Mouse (Mus musculus) midbrain, embryonic 14.5 days (tissue): ENCODE measurements around the gene Postn. TPM values are rescaled to one million over a fixed set of nuclear protein-coding genes. Genes with fewer than 3 reads are reported as not detected.
A peak's percentile ranks its signal among the peaks of the same experiment; 100 is the strongest.

Source experiments
- ATAC-seq: fragments of 200-750 bp; cut with Nextera tagmentation; 2 replicates; pipeline ENCODE4 v1.8.0; 2017; ENCODE audit warnings: moderate number of reproducible peaks, moderate library complexity; ENCODE audit not compliant: low FRiP score, low TSS enrichment
- DNase-seq: peaks from one replicate; pipeline ENCODE4 v3.0.0-alpha.2; 2015
- H3K27ac ChIP-seq: fragments of 300-500 bp; sonication (generic); replicated peaks from 2 replicates; pipeline ENCODE4 v1.5.1; 2014; ENCODE audit warnings: mild to moderate bottlenecking, low read depth, low read length, moderate library complexity
- H3K27me3 ChIP-seq: fragments of 300-500 bp; sonication (generic); 2 replicates; pipeline ENCODE4 v1.6.1; 2014; ENCODE audit warnings: low read length, control low read depth, mixed read lengths; ENCODE audit not compliant: control insufficient read depth, insufficient read depth
- H3K36me3 ChIP-seq: fragments of 300-500 bp; sonication (generic); 2 replicates; pipeline ENCODE4 v1.6.1; 2014; ENCODE audit warnings: low read length, control low read depth; ENCODE audit not compliant: control insufficient read depth, insufficient read depth
- H3K4me1 ChIP-seq: fragments of 300-500 bp; sonication (generic); 2 replicates; pipeline ENCODE4 v1.6.1; 2014; ENCODE audit warnings: mild to moderate bottlenecking, antibody characterized with exemption, low read length, control low read depth; ENCODE audit not compliant: control insufficient read depth, insufficient read depth
- H3K4me2 ChIP-seq: fragments of 300-500 bp; sonication (generic); 2 replicates; pipeline ENCODE4 v1.6.1; 2014; ENCODE audit warnings: mild to moderate bottlenecking, low read length, moderate library complexity
- H3K4me3 ChIP-seq: fragments of 300-500 bp; sonication (generic); replicated peaks from 2 replicates; pipeline ENCODE4 v1.5.1; 2014; ENCODE audit warnings: low read depth, low read length
- H3K9ac ChIP-seq: fragments of 300-500 bp; sonication (generic); replicated peaks from 2 replicates; pipeline ENCODE4 v1.6.1; 2014; ENCODE audit warnings: mild to moderate bottlenecking, low read length, moderate library complexity
- H3K9me3 ChIP-seq: fragments of 300-500 bp; sonication (generic); 2 replicates; pipeline ENCODE4 v1.6.1; 2016; ENCODE audit warnings: low read length, control low read depth, mixed read lengths; ENCODE audit not compliant: control insufficient read depth
- WGBS: fragments of 180-500 bp; shearing (Covaris S2); extraction: QIAGEN DNeasy Blood & Tissue Kit; methylation state at CpG from one replicate; pipeline ENCODE4 v1.1.7; 2014; 5-methylcytosine and 5-hydroxymethylcytosine counted together
- polyA plus RNA-seq: library from polyadenylated mRNA; unstranded; fragments of >200 nt; fragmentation: Nextera tagmentation; extraction: Ambion mirVana; gene quantifications from 2 replicates; pipeline ENCODE4 v1.2.1, GENCODE M21; 2014

Gene Postn
- polyA plus RNA-seq, 1 experiment from 2014 or later = 13.1 TPM

GRCm38 (mm10) chr3:54377647-54378046 lies 16.7 kb downstream of the Postn start:
- H3K4me3 ChIP-seq = no peak overlapping the region
- H3K9me3 ChIP-seq = no peaks in the 10 kb centered on the region
- no peaks in the 10 kb centered on the region for H3K27me3 ChIP-seq
- no peak overlapping the region for H3K9ac ChIP-seq
- H3K4me2 ChIP-seq = no peak overlapping the region
- DNase-seq (peak; percentile 45), ATAC-seq (peak; percentile 62; the same call in 1 of the 2 replicates)
- 5% methylated on average over 2 of the region's 2 CpGs for WGBS
- H3K27ac ChIP-seq = no peak overlapping the region
- H3K4me1 ChIP-seq = no peaks in the 10 kb centered on the region
- no peaks in the 10 kb centered on the region for H3K36me3 ChIP-seq

GRCm38 (mm10) chr3:54378135-54378534 lies 17.2 kb downstream of the Postn start:
- Histone ChIP-seq H3K36me3 (no peaks in the 10 kb centered on the region), H3K4me1 (no peaks in the 10 kb centered on the region), H3K4me2 (no peak overlapping the region), H3K9ac (no peak overlapping the region), H3K27ac (no peak overlapping the region), H3K9me3 (no peaks in the 10 kb centered on the region), H3K27me3 (no peaks in the 10 kb centered on the region), H3K4me3 (no peak overlapping the region)
- DNase-seq = no peak
- ATAC-seq = no peak
- WGBS = 42% methylated on average over 1 of the region's 1 CpGs

GRCm38 (mm10) chr3:54379981-54380380 lies 19.1 kb downstream of the Postn start:
- Histone ChIP-seq H3K4me2 (no peak overlapping the region), H3K4me1 (no peaks in the 10 kb centered on the region), H3K9ac (no peak overlapping the region), H3K36me3 (no peaks in the 10 kb centered on the region), H3K27ac (no peak overlapping the region), H3K9me3 (no peaks in the 10 kb centered on the region), H3K27me3 (no peaks in the 10 kb centered on the region), H3K4me3 (no peak overlapping the region)
- DNase-seq (no peak), ATAC-seq (no peak)
- 83% methylated on average over 4 of the region's 4 CpGs for WGBS

- H3K4me1 ChIP-seq = no peaks in the 10 kb centered on the region
- H3K36me3 ChIP-seq = no peaks in the 10 kb centered on the region
- no peak overlapping the region for H3K4me2 ChIP-seq
- DNase-seq = no peak
- H3K27ac ChIP-seq = no peak overlapping the region
- H3K9me3 ChIP-seq = no peaks in the 10 kb centered on the region
- H3K4me3 ChIP-seq = no peak overlapping the region
- H3K27me3 ChIP-seq = no peaks in the 10 kb centered on the region
- WGBS = 31% methylated on average over 2 of the region's 2 CpGs
- no peak for ATAC-seq
- no peak overlapping the region for H3K9ac ChIP-seq
Measured at GRCm38 (mm10) chr3:54399321-54399720, 38.4 kb downstream of the Postn start.

- no peaks in the 10 kb centered on the region for H3K4me1 ChIP-seq
- no peak overlapping the region for H3K9ac ChIP-seq
- DNase-seq (no peak), ATAC-seq (no peak)
- H3K27me3 ChIP-seq = no peaks in the 10 kb centered on the region
- H3K4me2 ChIP-seq = no peak overlapping the region
- no peak overlapping the region for H3K27ac ChIP-seq
- H3K4me3 ChIP-seq = no peak overlapping the region
- WGBS = 86% methylated on average over 2 of the region's 2 CpGs
- no peaks in the 10 kb centered on the region for H3K36me3 ChIP-seq
- H3K9me3 ChIP-seq = no peaks in the 10 kb centered on the region
Measured at GRCm38 (mm10) chr3:54399911-54400310, 39.0 kb downstream of the Postn start.

DNA sequence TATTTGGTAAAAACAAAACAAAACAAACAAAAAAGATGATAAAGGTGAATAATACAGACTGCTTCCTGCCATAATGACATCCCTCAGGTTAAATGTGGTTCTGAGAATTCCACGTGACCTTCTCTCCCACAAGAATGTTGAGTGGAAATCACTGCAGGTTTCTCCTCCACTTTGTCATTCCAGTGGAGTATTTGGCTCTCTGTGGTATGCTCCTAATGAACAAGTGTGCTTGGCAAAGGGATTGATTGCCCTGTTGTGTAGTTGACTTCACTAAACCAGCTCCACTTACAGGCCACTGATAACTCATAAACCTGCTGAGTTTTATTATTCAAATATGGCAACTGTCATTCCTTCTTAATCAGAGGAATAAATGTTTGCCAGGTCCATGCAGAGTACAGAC lies 39.7 kb downstream of the Postn start:
- DNase-seq (no peak), ATAC-seq (no peak)
- Histone ChIP-seq H3K9me3 (no peaks in the 10 kb centered on the region), H3K36me3 (no peaks in the 10 kb centered on the region), H3K4me3 (no peak overlapping the region), H3K4me2 (no peak overlapping the region), H3K9ac (no peak overlapping the region), H3K4me1 (no peaks in the 10 kb centered on the region), H3K27ac (no peak overlapping the region), H3K27me3 (no peaks in the 10 kb centered on the region)
- WGBS = 84% methylated on average over 1 of the region's 1 CpGs

DNA sequence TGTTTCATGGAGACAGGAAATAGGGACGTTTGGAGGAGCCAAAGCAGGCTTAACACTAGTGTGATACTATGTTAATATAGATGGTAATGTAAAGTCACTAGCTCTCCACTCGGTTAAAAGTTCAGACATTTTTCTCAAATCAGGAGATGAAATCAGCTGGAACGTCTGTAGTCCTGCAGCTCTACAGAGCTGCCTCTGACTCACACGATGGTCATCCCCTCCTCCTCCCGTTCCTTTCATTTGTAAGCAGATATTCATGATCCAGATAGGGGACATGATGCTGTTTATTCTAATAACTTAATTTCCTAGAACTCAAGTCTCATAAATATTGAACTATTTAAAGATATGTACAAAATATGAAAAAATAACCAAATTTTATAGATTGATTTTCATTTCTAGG lies 40.8 kb downstream of the Postn start:
- H3K4me1 ChIP-seq = no peaks in the 10 kb centered on the region
- WGBS = 85% methylated on average over 5 of the region's 5 CpGs
- H3K4me2 ChIP-seq = no peak overlapping the region
- no peak overlapping the region for H3K27ac ChIP-seq
- DNase-seq (no peak), ATAC-seq (no peak)
- H3K4me3 ChIP-seq = no peak overlapping the region
- no peaks in the 10 kb centered on the region for H3K36me3 ChIP-seq
- no peak overlapping the region for H3K9ac ChIP-seq
- H3K27me3 ChIP-seq = no peaks in the 10 kb centered on the region
- no peaks in the 10 kb centered on the region for H3K9me3 ChIP-seq

GRCm38 (mm10) chr3:54403791-54404190 lies 42.9 kb downstream of the Postn start:
- Histone ChIP-seq H3K9me3 (no peaks in the 10 kb centered on the region), H3K27me3 (no peaks in the 10 kb centered on the region), H3K4me1 (no peaks in the 10 kb centered on the region), H3K36me3 (no peaks in the 10 kb centered on the region), H3K4me3 (no peak overlapping the region), H3K4me2 (no peak overlapping the region), H3K9ac (no peak overlapping the region), H3K27ac (no peak overlapping the region)
- WGBS = 64% methylated on average over 3 of the region's 3 CpGs
- no peak for DNase-seq
- ATAC-seq = no peak

GRCm38 (mm10) chr3:54406567-54406966 lies 45.7 kb downstream of the Postn start:
- DNase-seq = no peak
- no peak overlapping the region for H3K27ac ChIP-seq
- H3K36me3 ChIP-seq = no peaks in the 10 kb centered on the region
- H3K4me3 ChIP-seq = no peak overlapping the region
- H3K4me1 ChIP-seq = no peaks in the 10 kb centered on the region
- H3K9ac ChIP-seq = no peak overlapping the region
- no peak for ATAC-seq
- WGBS = 82% methylated on average over 2 of the region's 2 CpGs
- H3K9me3 ChIP-seq = no peaks in the 10 kb centered on the region
- H3K27me3 ChIP-seq = no peaks in the 10 kb centered on the region
- H3K4me2 ChIP-seq = no peak overlapping the region
